Mouse (Mus musculus) bone marrow macrophage, adult 2 months (primary cell): ENCODE results near the gene Vmn2r89.

ENCODE experiments used
- CTCF ChIP-seq: IDR thresholded peaks from 2 replicates; pipeline ENCODE4 v1.5.1; 2012; ENCODE audit warnings: low read depth, mild to moderate bottlenecking, low read length, moderate library complexity
- POLR2A ChIP-seq: IDR thresholded peaks from 2 replicates; pipeline ENCODE4 v1.6.1; 2012; ENCODE audit warnings: mild to moderate bottlenecking, low read depth, low read length, borderline replicate concordance

DNA sequence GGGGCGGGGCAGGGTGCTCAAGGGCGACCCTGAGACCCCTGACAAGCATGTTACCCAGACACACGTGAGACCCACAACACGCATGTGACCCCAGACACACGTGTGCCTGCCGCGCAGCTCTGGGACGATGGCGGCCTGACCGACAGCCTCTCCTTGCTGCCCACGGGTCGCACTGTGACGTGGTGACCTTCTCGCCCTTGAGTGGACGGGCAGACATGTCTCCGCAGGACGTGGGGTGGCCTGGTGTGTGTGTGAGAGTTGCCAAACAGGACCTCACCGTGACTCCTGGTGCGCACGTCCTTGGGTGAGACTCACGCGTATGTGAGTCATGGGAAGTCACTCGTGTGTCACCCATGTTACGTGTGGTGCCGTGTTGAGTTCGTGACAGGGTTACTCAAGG, 16.6 kb upstream of the Vmn2r89 start:
- TF ChIP-seq CTCF (no peak), POLR2A (no peak)
